Mouse (Mus musculus) pancreas, adult 10 weeks (tissue): ENCODE results near the gene Yeats2. TPM values are rescaled to one million over a fixed set of nuclear protein-coding genes. Genes with fewer than 3 reads are reported as not detected.

Source experiments
- polyA plus RNA-seq: library from polyadenylated mRNA; stranded (reverse); fragments of 350-450 nt; fragmentation: Illumina TruSeq; extraction: RNeasy Lipid Tissue Mini Kit (QIAGEN cat#74804); gene quantifications from one replicate; pipeline ENCODE4 v1.2.3, GENCODE M21; 2015; ENCODE audit warnings: low read depth, low replicate concordance; ENCODE audit not compliant: insufficient read depth

The Yeats2 gene
- 11.3 TPM for polyA plus RNA-seq

GRCm38 (mm10) chr16:20140772-20141531, at the start of gene Yeats2:
Gene Yeats2, plus strand, starts transcription at chr16:20141063.

DNA sequence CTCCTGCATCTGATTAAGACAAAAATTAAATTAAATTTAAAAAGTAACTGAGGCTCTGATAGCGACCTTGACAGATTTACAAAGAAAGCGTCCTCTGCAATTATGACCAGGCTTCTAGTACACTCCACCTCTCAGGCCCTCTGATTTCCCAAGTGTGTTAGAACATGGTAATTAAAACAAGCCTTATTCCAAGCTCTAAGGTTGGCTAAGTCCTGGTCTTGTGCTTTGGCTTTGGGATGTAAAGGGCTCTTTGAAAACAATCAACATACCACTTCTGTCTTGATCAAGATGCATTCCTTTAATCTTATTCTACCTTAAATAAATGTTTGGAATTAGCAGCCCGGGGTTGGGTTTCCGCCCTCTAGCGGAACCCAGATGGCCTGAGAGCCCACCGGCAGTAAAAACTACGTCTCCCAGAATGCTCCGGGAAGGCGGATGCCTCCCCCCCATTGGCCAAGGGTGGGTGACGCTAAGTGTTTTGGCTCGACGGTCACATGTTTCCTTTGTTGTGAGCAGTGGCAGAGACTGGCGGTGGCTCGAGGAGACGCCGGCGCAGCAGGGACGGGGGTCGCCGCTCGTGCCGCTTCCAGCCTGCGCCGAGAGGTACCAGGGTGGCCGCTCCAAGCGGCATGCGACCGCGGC, 43.7 kb upstream of the Yeats2 start, which contains the start of gene Klhl24:
Gene Klhl24, plus strand, starts transcription at position 474 of the 642 bp plus-strand sequence.

GRCm38 (mm10) chr16:20240468-20241414, 99.9 kb downstream of the Yeats2 start, which contains the start of gene Map6d1:
Gene Map6d1, minus strand, starts transcription at chr16:20241358.

Other genes with a start within 250 kb of the Yeats2 start
- gene Klhl6, start 158.0 kb upstream of the Yeats2 start, polyA plus RNA-seq = 1.9 TPM
- gene Klhl24, start 43.5 kb upstream of the Yeats2 start, polyA plus RNA-seq = 6.5 TPM
- not detected for gene Map6d1, start 100.3 kb downstream of the Yeats2 start, polyA plus RNA-seq
- 18.7 TPM for gene Parl, start 161.3 kb downstream of the Yeats2 start, polyA plus RNA-seq
- gene Cyp2ab1, start 184.3 kb downstream of the Yeats2 start, polyA plus RNA-seq = 0.50 TPM